In the genomic region with DNA sequence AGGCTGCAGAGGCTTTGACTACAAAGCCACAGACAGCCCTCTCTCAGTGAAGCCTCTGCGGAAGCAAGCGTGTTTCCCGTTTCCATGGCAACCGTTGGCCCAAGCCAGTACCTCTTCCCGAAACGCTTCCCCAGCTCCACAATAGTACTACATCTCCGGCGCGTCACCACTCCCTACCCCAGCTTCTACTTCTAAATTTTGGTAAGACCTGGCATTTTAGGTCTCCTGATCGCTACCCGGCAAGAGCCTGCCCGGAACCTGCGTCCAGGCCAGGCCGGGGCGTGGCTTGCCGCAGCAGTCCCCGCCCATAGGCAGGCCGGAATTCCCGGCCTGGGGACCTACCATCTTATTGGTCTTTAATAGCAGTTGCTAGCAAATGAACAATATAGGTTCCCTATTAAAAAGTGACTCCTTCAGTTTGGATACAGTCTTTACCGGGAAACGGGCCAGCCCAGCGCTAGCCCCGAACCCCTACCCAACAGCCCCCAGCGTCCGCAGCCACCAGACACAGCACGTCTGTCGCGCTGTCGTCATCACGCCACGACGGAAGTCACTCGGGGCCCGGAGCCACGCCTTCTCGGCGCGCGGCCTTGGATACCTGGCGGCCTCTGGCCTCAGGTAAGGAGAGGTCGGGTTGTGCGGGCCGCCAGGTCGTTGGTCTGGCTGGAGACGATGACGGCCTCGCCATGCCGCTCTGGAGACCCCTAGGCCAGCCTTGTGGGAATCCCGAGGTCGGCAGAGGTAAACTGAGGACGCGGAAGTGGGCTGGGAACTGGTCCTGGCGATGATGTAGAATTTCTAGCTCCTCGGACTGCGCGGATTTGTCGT, we compare ENCODE assay signal across 8 mouse cellular contexts. TPM values are rescaled to one million over a fixed set of nuclear protein-coding genes. Genes with fewer than 3 reads are reported as not detected.
DNase-seq lines count a peak whose midpoint lies in the region; ATAC-seq and TF ChIP-seq lines count a peak whose summit lies in the region.

Gene Ift52, plus strand, starts transcription at position 439 of the 828 bp plus-strand sequence.

- peak within 1 kb of the TSS; percentile 91 for H3K27ac ChIP-seq in forebrain, embryonic 10.5 days
- H3K27ac ChIP-seq in heart, embryonic 15.5 days = peak within 1 kb of the TSS; percentile 82
- no peak within 1 kb of the TSS for H3K27ac ChIP-seq in liver, embryonic 14.5 days
- no peak within 1 kb of the TSS for H3K27ac ChIP-seq in neural tube, embryonic 11.5 days (ENCODE audit: low read depth, low read length)
- H3K27ac ChIP-seq in stomach, postnatal 0 days (replicated peaks) = peak within 1 kb of the TSS; percentile 81

- H3K27me3 ChIP-seq in forebrain, embryonic 10.5 days (ENCODE audit: poor library complexity, severe bottlenecking) = no peaks in the 10 kb centered on the region
- no peaks in the 10 kb centered on the region; the same call in 1 of the 2 replicates for H3K27me3 ChIP-seq in heart, embryonic 15.5 days
- no peaks in the 10 kb centered on the region for H3K27me3 ChIP-seq in liver, embryonic 14.5 days (ENCODE audit: control insufficient read depth, insufficient read depth, low read length)
- no peaks in the 10 kb centered on the region for H3K27me3 ChIP-seq in neural tube, embryonic 11.5 days (ENCODE audit: control insufficient read depth, insufficient read depth, low read length)
- H3K27me3 ChIP-seq in stomach, postnatal 0 days (ENCODE audit: control insufficient read depth, insufficient read depth, low read length) = no peaks in the 10 kb centered on the region

- H3K4me1 ChIP-seq in forebrain, embryonic 10.5 days = peaks cover 13% of the 10 kb centered on the region
- H3K4me1 ChIP-seq in heart, embryonic 15.5 days (replicated peaks) = peaks cover 9% of the 10 kb centered on the region
- H3K4me1 ChIP-seq in liver, embryonic 14.5 days (replicated peaks; ENCODE audit: control insufficient read depth in 2 of 2, insufficient read depth in 2 of 2, low read length in 1 of 2) = peaks cover 8 to 11% of the 10 kb centered on the region in 2 experiments
- H3K4me1 ChIP-seq in neural tube, embryonic 11.5 days (ENCODE audit: control insufficient read depth, insufficient read depth, low read length) = peaks cover 2% of the 10 kb centered on the region
- H3K4me1 ChIP-seq in stomach, postnatal 0 days (replicated peaks; ENCODE audit: control insufficient read depth, insufficient read depth) = no peaks in the 10 kb centered on the region

- peak; percentile 75 to 85 for DNase-seq in CD8-positive naive resting alpha-beta T cell, adult 2 months (ENCODE audit: low read depth in 2 of 2, low spot score in 2 of 2)
- DNase-seq in c-Kit-positive CD71-negative TER-119-negative erythroid progenitor cells, embryonic 14.5 days (ENCODE audit: low read depth) = peak; percentile 79
- DNase-seq in forebrain, embryonic 10.5 days (ENCODE audit: extremely low spot score, low spot score) = peak; percentile 91
- DNase-seq in kidney, postnatal 25 days = peak; percentile 96
- peak; percentile 74 to 81 (median 75) for DNase-seq in liver, embryonic 14.5 days (ENCODE audit: low read depth in 3 of 3, low spot score in 3 of 3)
- DNase-seq in neural tube, embryonic 11.5 days (ENCODE audit: low spot score) = peak; percentile 91
- DNase-seq in stomach, postnatal 0 days (ENCODE audit: low spot score) = peak; percentile 95

- H3K9me3 ChIP-seq in forebrain, embryonic 10.5 days = no peaks in the 10 kb centered on the region
- H3K9me3 ChIP-seq in heart, embryonic 15.5 days (replicated peaks) = no peaks in the 10 kb centered on the region
- no peaks in the 10 kb centered on the region for H3K9me3 ChIP-seq in liver, embryonic 14.5 days (ENCODE audit: control insufficient read depth, low read length)
- H3K9me3 ChIP-seq in neural tube, embryonic 11.5 days (ENCODE audit: control insufficient read depth, low read length) = no peaks in the 10 kb centered on the region
- H3K9me3 ChIP-seq in stomach, postnatal 0 days (ENCODE audit: control insufficient read depth, low read length) = no peaks in the 10 kb centered on the region

- peak within 1 kb of the TSS; percentile 93 for H3K4me3 ChIP-seq in forebrain, embryonic 10.5 days
- peak within 1 kb of the TSS; percentile 89 for H3K4me3 ChIP-seq in heart, embryonic 15.5 days
- peak within 1 kb of the TSS; percentile 77 to 80 for H3K4me3 ChIP-seq in liver, embryonic 14.5 days (ENCODE audit: insufficient read depth in 1 of 2, low read depth in 2 of 2, low read length in 2 of 2)
- H3K4me3 ChIP-seq in neural tube, embryonic 11.5 days (ENCODE audit: low read depth, low read length) = peak within 1 kb of the TSS; percentile 91
- H3K4me3 ChIP-seq in stomach, postnatal 0 days (ENCODE audit: low read depth, low read length) = peak within 1 kb of the TSS; percentile 90

- no peaks in the 10 kb centered on the region; the same call in 1 of the 2 replicates for H3K36me3 ChIP-seq in forebrain, embryonic 10.5 days (replicated peaks)
- H3K36me3 ChIP-seq in heart, embryonic 15.5 days = no peaks in the 10 kb centered on the region
- H3K36me3 ChIP-seq in liver, embryonic 14.5 days (replicated peaks; ENCODE audit: control insufficient read depth, insufficient read depth, low read depth) = no peaks in the 10 kb centered on the region
- H3K36me3 ChIP-seq in neural tube, embryonic 11.5 days (ENCODE audit: control insufficient read depth, insufficient read depth, low read length) = no peaks in the 10 kb centered on the region
- H3K36me3 ChIP-seq in stomach, postnatal 0 days (ENCODE audit: control insufficient read depth, insufficient read depth, low read length) = no peaks in the 10 kb centered on the region

- peak within 1 kb of the TSS; percentile 76 for H3K9ac ChIP-seq in heart, embryonic 15.5 days
- H3K9ac ChIP-seq in liver, embryonic 14.5 days (replicated peaks) = peak within 1 kb of the TSS; percentile 65
- H3K9ac ChIP-seq in neural tube, embryonic 11.5 days (ENCODE audit: low read length) = peak within 1 kb of the TSS; percentile 78
- peak within 1 kb of the TSS; percentile 85 for H3K9ac ChIP-seq in stomach, postnatal 0 days (ENCODE audit: low read length)

- ATAC-seq in heart, embryonic 15.5 days (replicated peaks; ENCODE audit: insufficient number of reproducible peaks, insufficient read depth, low FRiP score, low read depth) = peak; percentile 95
- ATAC-seq in liver, embryonic 14.5 days (ENCODE audit: insufficient read depth) = peak; percentile 97
- peak; percentile 95 for ATAC-seq in neural tube, embryonic 11.5 days (ENCODE audit: insufficient read depth, low FRiP score, low TSS enrichment)
- ATAC-seq in stomach, postnatal 0 days (ENCODE audit: low FRiP score, low TSS enrichment) = peak; percentile 96

- no peak for TF ChIP-seq CTCF in liver, embryonic 14.5 days (IDR thresholded peaks at IDR 0.05; ENCODE audit: low read depth)
- TF ChIP-seq CTCF in stomach, postnatal 0 days (IDR thresholded peaks at IDR 0.05; ENCODE audit: low read depth) = no peak

- H3K4me2 ChIP-seq in heart, embryonic 15.5 days = peak within 1 kb of the TSS; percentile 70
- peak within 1 kb of the TSS; percentile 71 for H3K4me2 ChIP-seq in liver, embryonic 14.5 days (ENCODE audit: low read depth)
- peak within 1 kb of the TSS; percentile 52 for H3K4me2 ChIP-seq in neural tube, embryonic 11.5 days (ENCODE audit: low read depth)
- H3K4me2 ChIP-seq in stomach, postnatal 0 days (replicated peaks; ENCODE audit: low read depth) = peak within 1 kb of the TSS; percentile 71

- no peak for TF ChIP-seq EP300 in liver, embryonic 14.5 days (IDR thresholded peaks at IDR 0.05; ENCODE audit: low read depth)
- TF ChIP-seq EP300 in stomach, postnatal 0 days (optimal IDR thresholded peaks at IDR 0.05) = peak; percentile 28

- under 1% methylated on average over 57 of the region's 57 CpGs for WGBS in forebrain, embryonic 10.5 days
- under 1% methylated on average over 57 of the region's 57 CpGs for WGBS in heart, embryonic 15.5 days
- under 1% methylated on average over 57 of the region's 57 CpGs for WGBS in liver, embryonic 14.5 days (ENCODE audit: insufficient replicate concordance)
- under 1% methylated on average over 57 of the region's 57 CpGs for WGBS in neural tube, embryonic 11.5 days
- WGBS in stomach, postnatal 0 days = under 1% methylated on average over 57 of the region's 57 CpGs

RNA-seq across cellular contexts. Expression of gene Ift52, which starts in this region (rescaled TPM):
- polyA plus RNA-seq in forebrain, embryonic 10.5 days (2016; fragmentation: Nextera tagmentation; extraction: Ambion mirVana) = 50.0 and 52.2 TPM in 2 replicates
- 32.0 and 33.8 TPM in 2 replicates for polyA plus RNA-seq in heart, embryonic 15.5 days (2015; fragmentation: Nextera tagmentation; extraction: Ambion mirVana)
- polyA plus RNA-seq in liver, embryonic 14.5 days (2012; rRNA removed) = 8.1 and 10.9 TPM in 2 replicates
- 15.6 and 16.3 TPM in 2 replicates for polyA plus RNA-seq in liver, embryonic 14.5 days (2014; fragmentation: Nextera tagmentation; extraction: Ambion mirVana)
- polyA plus RNA-seq in neural tube, embryonic 11.5 days (2014; fragmentation: Nextera tagmentation; extraction: Ambion mirVana) = 52.8 and 55.3 TPM in 2 replicates
- 32.3 and 34.3 TPM in 2 replicates for polyA plus RNA-seq in stomach, postnatal 0 days (2015; fragmentation: Nextera tagmentation; extraction: Ambion mirVana)

Comparison
In these comparisons a context has a peak if more than half of its experiments do, and no peak if none do; other contexts are left out.
1. H3K27ac ChIP-seq: peak in forebrain, embryonic 10.5 days (single experiment), heart, embryonic 15.5 days (single experiment) and stomach, postnatal 0 days (single experiment); none in liver, embryonic 14.5 days (single experiment) and neural tube, embryonic 11.5 days (single experiment).
2. Peak in every context shown above with its lines, with median percentiles within 50 percentile points of each other: DNase-seq, H3K4me3 ChIP-seq, ATAC-seq, H3K4me2 ChIP-seq and H3K9ac ChIP-seq.